Mouse (Mus musculus): ENCODE data around the gene Myo1e. TPM values are rescaled to one million over a fixed set of nuclear protein-coding genes. Genes with fewer than 3 reads are reported as not detected.

Myo1e gene
- polyA plus RNA-seq, 1 experiment: 15.4 TPM

DNA sequence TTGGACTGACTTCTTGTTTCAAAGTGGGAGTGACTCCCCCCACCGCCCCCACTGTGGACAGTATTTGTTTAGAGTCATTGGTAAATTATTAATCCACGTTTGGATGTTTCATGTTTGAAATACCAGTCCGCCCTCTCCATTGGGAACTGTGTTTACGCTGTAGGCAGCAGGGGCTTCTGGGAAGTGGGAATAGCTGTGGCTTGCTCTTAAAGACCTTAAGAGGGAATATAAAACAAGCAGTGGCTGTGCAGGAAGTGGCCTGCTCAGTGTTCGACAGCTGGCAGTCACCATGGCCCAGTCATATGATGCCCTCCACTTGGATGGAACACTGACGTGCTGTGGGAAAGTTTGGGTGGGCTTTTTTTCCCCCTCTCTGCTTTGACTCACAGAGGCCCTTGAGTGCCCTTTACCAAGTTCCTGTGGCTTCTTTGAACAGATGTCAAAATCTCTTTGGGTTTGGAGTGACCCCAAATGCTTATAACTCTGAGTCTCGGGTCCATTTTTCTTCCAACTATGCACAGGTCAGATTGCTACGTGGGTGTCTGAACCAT is 34.3 kb downstream of the Myo1e start:
- no peak for DNase-seq (ENCODE audit: low read depth in 1 of 2, low spot score in 2 of 2)
- Histone ChIP-seq H3K4me3 (ENCODE audit: extremely low read depth, insufficient read depth, insufficient read length) (no peak overlapping the region), H3K27me3 (ENCODE audit: control insufficient read depth, insufficient read depth, low read length) (no peaks in the 10 kb centered on the region), H3K36me3 (ENCODE audit: control insufficient read depth, insufficient read depth, low read length) (no peaks in the 10 kb centered on the region; the same call in 1 of the 2 replicates), H3K27ac (ENCODE audit: insufficient read depth, low read length) (peak overlapping the region; percentile 69), H3K4me1 (ENCODE audit: control insufficient read depth, insufficient read depth, insufficient read length) (peaks cover 54% of the 10 kb centered on the region)
- no peak for TF ChIP-seq CTCF (IDR thresholded peaks at IDR 0.05; ENCODE audit: extremely low read depth, insufficient read depth, insufficient read length, insufficient replicate concordance)
- 64% methylated on average over 8 of the region's 8 CpGs for WGBS

DNA sequence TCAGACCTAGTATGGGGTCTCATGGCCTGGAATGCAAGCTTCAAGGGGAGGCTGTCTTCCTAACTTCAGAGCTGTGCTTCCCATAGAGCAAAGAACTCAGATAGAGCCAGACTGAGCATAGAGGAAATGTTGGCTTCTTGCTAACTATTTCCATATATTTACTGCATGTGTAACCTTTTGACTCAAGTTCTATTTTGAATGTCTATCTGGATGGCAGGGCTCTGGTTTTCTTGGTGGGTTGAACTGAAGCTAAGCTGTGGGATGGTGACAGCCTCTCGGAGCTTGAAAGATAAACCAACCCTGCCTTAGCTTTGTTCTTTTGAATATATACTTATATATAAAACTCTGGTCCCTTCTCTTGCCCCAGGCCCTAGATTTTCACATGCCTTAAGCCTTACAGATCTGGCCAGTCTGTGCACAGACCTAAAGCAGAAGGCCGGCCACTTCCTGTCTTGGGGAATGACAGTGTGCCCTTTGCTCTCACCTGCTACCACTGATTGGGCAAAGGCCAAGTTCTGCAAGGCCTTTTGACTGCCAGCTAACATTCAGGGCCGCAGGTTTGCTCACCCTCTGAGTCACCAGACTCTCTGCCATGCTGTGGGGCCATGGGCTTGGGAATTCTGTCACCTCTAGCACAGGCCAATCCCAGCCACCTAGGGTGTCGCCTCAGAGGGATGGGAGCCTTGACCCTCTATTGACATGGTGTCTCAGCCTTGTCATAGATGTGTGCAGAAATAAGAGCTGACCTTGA is 35.1 kb downstream of the Myo1e start:
- TF ChIP-seq CTCF (IDR thresholded peaks at IDR 0.05; ENCODE audit: extremely low read depth, insufficient read depth, insufficient read length, insufficient replicate concordance): no peak
- DNase-seq (ENCODE audit: low read depth in 1 of 2, low spot score in 2 of 2): no peak

DNA sequence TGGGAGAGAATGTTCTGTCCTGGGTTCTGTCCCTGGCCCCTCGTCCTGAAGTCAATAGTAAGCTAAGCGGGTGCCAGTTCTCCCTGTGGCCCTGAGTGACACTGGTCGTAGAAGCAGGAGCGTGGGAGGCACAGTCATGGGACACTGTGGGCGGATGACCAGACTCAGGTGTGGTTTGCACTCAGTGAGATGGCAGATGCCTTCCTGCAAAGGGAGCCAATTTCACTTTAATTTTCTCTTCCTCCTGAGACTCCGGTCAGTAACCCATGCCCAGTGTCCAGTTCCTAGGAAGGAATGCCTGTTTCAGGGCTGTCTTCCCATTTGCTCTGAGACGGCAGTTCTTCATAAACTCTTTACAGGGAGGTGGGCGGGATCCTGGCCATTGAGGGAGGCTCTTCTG is 36.1 kb downstream of the Myo1e start:
- Histone ChIP-seq H3K4me3 (ENCODE audit: extremely low read depth, insufficient read depth, insufficient read length) (no peak overlapping the region), H3K36me3 (ENCODE audit: control insufficient read depth, insufficient read depth, low read length) (no peaks in the 10 kb centered on the region; the same call in 1 of the 2 replicates), H3K4me1 (ENCODE audit: control insufficient read depth, insufficient read depth, insufficient read length) (peaks cover 48% of the 10 kb centered on the region), H3K27ac (ENCODE audit: insufficient read depth, low read length) (peak overlapping the region; percentile 80), H3K27me3 (ENCODE audit: control insufficient read depth, insufficient read depth, low read length) (no peaks in the 10 kb centered on the region)
- 64% methylated on average over 8 of the region's 8 CpGs for WGBS
- peak in 1 of 2 experiments; percentile 50 for DNase-seq (ENCODE audit: low read depth in 1 of 2, low spot score in 2 of 2)
- TF ChIP-seq CTCF (IDR thresholded peaks at IDR 0.05; ENCODE audit: extremely low read depth, insufficient read depth, insufficient read length, insufficient replicate concordance): no peak
- no peak for TF ChIP-seq POLR2A (IDR thresholded peaks at IDR 0.05; ENCODE audit: low read depth, low read length)

More for the DNA sequence above, 35.1 kb downstream of the Myo1e start:
- H3K36me3 ChIP-seq (ENCODE audit: control insufficient read depth, insufficient read depth, low read length): no peaks in the 10 kb centered on the region; the same call in 1 of the 2 replicates
- no peak overlapping the region for H3K4me3 ChIP-seq (ENCODE audit: extremely low read depth, insufficient read depth, insufficient read length)
- 75% methylated on average over 4 of the region's 4 CpGs for WGBS
- H3K4me1 ChIP-seq (ENCODE audit: control insufficient read depth, insufficient read depth, insufficient read length): peaks cover 53% of the 10 kb centered on the region
- H3K27me3 ChIP-seq (ENCODE audit: control insufficient read depth, insufficient read depth, low read length): no peaks in the 10 kb centered on the region
- H3K27ac ChIP-seq (ENCODE audit: insufficient read depth, low read length): peak overlapping the region; percentile 74

DNA sequence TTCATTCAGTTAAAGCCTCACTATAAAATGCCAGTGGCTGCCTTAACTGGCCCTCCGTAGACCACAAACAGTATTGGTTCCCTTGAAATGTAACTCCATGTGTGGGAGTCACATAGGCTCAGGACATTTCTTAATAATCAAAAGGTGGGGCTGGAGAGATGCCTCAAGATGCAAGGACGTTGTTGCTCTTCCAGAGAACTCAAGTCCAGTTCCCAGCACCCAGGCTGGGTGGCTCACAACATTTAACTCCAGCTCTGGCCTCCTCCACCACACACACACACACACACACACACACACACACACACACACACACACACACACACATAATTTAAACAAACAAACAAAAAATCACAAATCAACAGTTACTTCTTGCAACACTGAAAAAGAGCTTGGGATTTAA is 36.6 kb downstream of the Myo1e start:
- no peaks in the 10 kb centered on the region; the same call in 1 of the 2 replicates for H3K36me3 ChIP-seq (ENCODE audit: control insufficient read depth, insufficient read depth, low read length)
- WGBS: 71% methylated on average over 2 of the region's 2 CpGs
- no peaks in the 10 kb centered on the region for H3K27me3 ChIP-seq (ENCODE audit: control insufficient read depth, insufficient read depth, low read length)
- peaks cover 44% of the 10 kb centered on the region for H3K4me1 ChIP-seq (ENCODE audit: control insufficient read depth, insufficient read depth, insufficient read length)
- no peak for DNase-seq (ENCODE audit: low read depth in 1 of 2, low spot score in 2 of 2)
- H3K4me3 ChIP-seq (ENCODE audit: extremely low read depth, insufficient read depth, insufficient read length): no peak overlapping the region; the same call in 1 of the 2 replicates
- peak overlapping the region; percentile 80 for H3K27ac ChIP-seq (ENCODE audit: insufficient read depth, low read length)
- TF ChIP-seq POLR2A (IDR thresholded peaks at IDR 0.05; ENCODE audit: low read depth, low read length): no peak
- no peak for TF ChIP-seq CTCF (IDR thresholded peaks at IDR 0.05; ENCODE audit: extremely low read depth, insufficient read depth, insufficient read length, insufficient replicate concordance)

GRCm38 (mm10) chr9:70244115-70244514 is 37.0 kb downstream of the Myo1e start:
- TF ChIP-seq POLR2A (IDR thresholded peaks at IDR 0.05; ENCODE audit: low read depth, low read length) (no peak), CTCF (IDR thresholded peaks at IDR 0.05; ENCODE audit: extremely low read depth, insufficient read depth, insufficient read length, insufficient replicate concordance) (no peak)
- no peaks in the 10 kb centered on the region; the same call in 1 of the 2 replicates for H3K36me3 ChIP-seq (ENCODE audit: control insufficient read depth, insufficient read depth, low read length)
- H3K27ac ChIP-seq (ENCODE audit: insufficient read depth, low read length): peak overlapping the region; percentile 94
- peaks cover 44% of the 10 kb centered on the region for H3K4me1 ChIP-seq (ENCODE audit: control insufficient read depth, insufficient read depth, insufficient read length)
- H3K4me3 ChIP-seq (ENCODE audit: extremely low read depth, insufficient read depth, insufficient read length): no peak overlapping the region; the same call in 1 of the 2 replicates
- WGBS: 33% methylated on average over 7 of the region's 7 CpGs
- peak; percentile 60 to 84 for DNase-seq (ENCODE audit: low read depth in 1 of 2, low spot score in 2 of 2)
- H3K27me3 ChIP-seq (ENCODE audit: control insufficient read depth, insufficient read depth, low read length): no peaks in the 10 kb centered on the region

- WGBS: 76% methylated on average over 9 of the region's 9 CpGs
- Histone ChIP-seq H3K27me3 (ENCODE audit: control insufficient read depth, insufficient read depth, low read length) (no peaks in the 10 kb centered on the region), H3K4me1 (ENCODE audit: control insufficient read depth, insufficient read depth, insufficient read length) (peaks cover 44% of the 10 kb centered on the region), H3K4me3 (ENCODE audit: extremely low read depth, insufficient read depth, insufficient read length) (no peak overlapping the region), H3K27ac (ENCODE audit: insufficient read depth, low read length) (peak overlapping the region; percentile 94), H3K36me3 (ENCODE audit: control insufficient read depth, insufficient read depth, low read length) (no peaks in the 10 kb centered on the region; the same call in 1 of the 2 replicates)
- DNase-seq (ENCODE audit: low read depth in 1 of 2, low spot score in 2 of 2): no peak
- TF ChIP-seq POLR2A (IDR thresholded peaks at IDR 0.05; ENCODE audit: low read depth, low read length): no peak
- TF ChIP-seq CTCF (IDR thresholded peaks at IDR 0.05; ENCODE audit: extremely low read depth, insufficient read depth, insufficient read length, insufficient replicate concordance): no peak
Measured at GRCm38 (mm10) chr9:70245040-70245439, 37.9 kb downstream of the Myo1e start.

- H3K36me3 ChIP-seq (ENCODE audit: control insufficient read depth, insufficient read depth, low read length): no peaks in the 10 kb centered on the region
- no peak overlapping the region for H3K4me3 ChIP-seq (ENCODE audit: extremely low read depth, insufficient read depth, insufficient read length)
- H3K4me1 ChIP-seq (ENCODE audit: control insufficient read depth, insufficient read depth, insufficient read length): peaks cover 36% of the 10 kb centered on the region
- H3K27ac ChIP-seq (ENCODE audit: insufficient read depth, low read length): no peak overlapping the region
- H3K27me3 ChIP-seq (ENCODE audit: control insufficient read depth, insufficient read depth, low read length): no peaks in the 10 kb centered on the region
- DNase-seq (ENCODE audit: low read depth in 1 of 2, low spot score in 2 of 2): no peak
- TF ChIP-seq CTCF (IDR thresholded peaks at IDR 0.05; ENCODE audit: extremely low read depth, insufficient read depth, insufficient read length, insufficient replicate concordance) (no peak), POLR2A (IDR thresholded peaks at IDR 0.05; ENCODE audit: low read depth, low read length) (no peak)
- 76% methylated on average over 10 of the region's 10 CpGs for WGBS
Measured at GRCm38 (mm10) chr9:70246427-70246826, 39.3 kb downstream of the Myo1e start.

Measured in spleen, adult 2 months (tissue).